In genomic region chr17:30756771-30757170, GRCm38 (mm10) we compare ENCODE assay signal across 18 mouse cellular contexts.
DNase-seq lines count a peak whose midpoint lies in the region; TF ChIP-seq lines count a peak whose summit lies in the region.
"Had no signal": no experiment of that assay in that cellular context is flagged by ENCODE, and none has a peak within 500 bp of the region (broad histone marks: within the 10 kb centered on the region; RNA-seq: fewer than 3 reads in every experiment).

No protein-coding gene starts in this region.

- H3K27me3 ChIP-seq in E14TG2a.4 (ENCODE audit: insufficient read depth, low read length): no peaks in the 10 kb centered on the region
- H3K27me3 ChIP-seq: forebrain, embryonic 13.5 days; hindbrain, embryonic 12.5 days; hindbrain, embryonic 15.5 days had no signal

- H3K4me3 ChIP-seq in layer of hippocampus, adult 2 months: no peak overlapping the region
- H3K4me3 ChIP-seq in E14TG2a.4 (replicated peaks; ENCODE audit: low read length): no peak overlapping the region
- H3K4me3 ChIP-seq: forebrain, embryonic 10.5 days; forebrain, embryonic 13.5 days; hindbrain, embryonic 12.5 days; hindbrain, embryonic 15.5 days had no signal

- H3K9me3 ChIP-seq in E14TG2a.4 (ENCODE audit: low read length): peaks cover 19% of the 10 kb centered on the region
- H3K9me3 ChIP-seq: forebrain, embryonic 13.5 days; hindbrain, embryonic 15.5 days had no signal

- no peak for DNase-seq in layer of hippocampus, adult 2 months (ENCODE audit: low spot score in 2 of 2)
- no peak for DNase-seq in layer of hippocampus, adult 8-10 months (ENCODE audit: low spot score in 2 of 2)
- DNase-seq in ES-CJ7 (ENCODE audit: low read depth, low spot score) (peak; percentile 71), R1 (ENCODE audit: low read depth, low spot score) (peak; percentile 72)
- DNase-seq in cerebellum, adult 18-20 months: no peak
- no peak for DNase-seq in cerebellum, adult 8-10 months
- DNase-seq: adrenal gland, postnatal 10 days; B cell, adult 2 months; cerebellum, adult 11 months; cerebellum, adult 9-10 months; cerebellum, postnatal 14 days; gastrocnemius, postnatal 10 days; heart, adult 11 months had no signal

- peaks cover 95% of the 10 kb centered on the region for H3K36me3 ChIP-seq in E14TG2a.4 (ENCODE audit: insufficient read depth, low read length)
- H3K36me3 ChIP-seq: forebrain, embryonic 10.5 days; hindbrain, embryonic 12.5 days; hindbrain, embryonic 15.5 days had no signal

- TF ChIP-seq CTCF in layer of hippocampus, adult 2 months (conservative IDR thresholded peaks at IDR 0.05): peak; percentile 38
- TF ChIP-seq CTCF in E14TG2a.4 (conservative IDR thresholded peaks at IDR 0.05; ENCODE audit: low read length): peak; percentile 97

- no peaks in the 10 kb centered on the region for H3K4me1 ChIP-seq in E14TG2a.4 (replicated peaks; ENCODE audit: low read depth, low read length)
- H3K4me1 ChIP-seq: forebrain, embryonic 10.5 days; forebrain, embryonic 13.5 days; hindbrain, embryonic 12.5 days; hindbrain, embryonic 15.5 days had no signal

- no peak overlapping the region for H3K27ac ChIP-seq in layer of hippocampus, adult 2 months
- H3K27ac ChIP-seq: forebrain, embryonic 10.5 days; forebrain, embryonic 13.5 days; hindbrain, embryonic 12.5 days; hindbrain, embryonic 15.5 days had no signal

Comparison
In these comparisons a context has a peak if more than half of its experiments do, and no peak if none do; other contexts are left out.
1. DNase-seq: peak in ES-CJ7 (single experiment) and R1 (single experiment); none in layer of hippocampus, adult 2 months (0 of 2), layer of hippocampus, adult 8-10 months (0 of 2), cerebellum, adult 18-20 months (0 of 2) and cerebellum, adult 8-10 months (single experiment).